In the genomic region with DNA sequence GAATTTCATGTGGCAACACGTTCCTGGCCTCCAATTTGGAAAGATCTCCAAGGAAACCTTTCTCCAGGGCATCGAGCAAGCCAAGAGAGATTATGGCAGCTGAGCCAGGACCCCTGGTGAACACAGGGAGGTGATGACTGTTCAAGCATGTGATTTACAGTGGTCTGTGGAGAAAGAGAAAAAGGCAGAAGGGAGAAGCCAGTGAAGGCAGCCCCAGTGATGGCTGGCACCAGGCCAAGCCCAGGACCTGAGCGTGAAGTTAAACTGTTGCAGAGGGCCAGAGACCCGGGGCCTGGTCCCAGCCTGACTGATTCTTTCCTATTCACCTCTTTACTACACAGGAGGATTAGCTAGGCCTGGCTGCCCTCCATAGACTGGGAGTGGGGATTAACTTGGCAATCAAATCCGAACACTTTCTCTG, we compare ENCODE assay signal across 9 mouse cellular contexts.
DNase-seq lines count a peak whose midpoint lies in the region; ATAC-seq lines count a peak whose summit lies in the region.
"Had no signal": no experiment of that assay in that cellular context is flagged by ENCODE, and none has a peak within 500 bp of the region (broad histone marks: within the 10 kb centered on the region; RNA-seq: fewer than 3 reads in every experiment).

No protein-coding gene starts in this region.

- no peaks in the 10 kb centered on the region for H3K9me3 ChIP-seq in neural tube, embryonic 12.5 days
- no peaks in the 10 kb centered on the region for H3K9me3 ChIP-seq in limb, embryonic 11.5 days (ENCODE audit: control insufficient read depth, low read length)
- no peaks in the 10 kb centered on the region for H3K9me3 ChIP-seq in stomach, embryonic 16.5 days (replicated peaks; ENCODE audit: control insufficient read depth, low read length)

- H3K9ac ChIP-seq in neural tube, embryonic 12.5 days, result no peak overlapping the region
- no peak overlapping the region for H3K9ac ChIP-seq in limb, embryonic 11.5 days (ENCODE audit: low read length)
- no peak overlapping the region for H3K9ac ChIP-seq in stomach, embryonic 16.5 days (ENCODE audit: low read length)
- H3K9ac ChIP-seq: lung, embryonic 14.5 days had no signal

- no peak overlapping the region for H3K4me3 ChIP-seq in neural tube, embryonic 12.5 days
- no peak overlapping the region for H3K4me3 ChIP-seq in limb, embryonic 11.5 days (ENCODE audit: low read depth, low read length)
- no peak overlapping the region for H3K4me3 ChIP-seq in stomach, embryonic 16.5 days (replicated peaks; ENCODE audit: low read length)

- peak; percentile 64 to 67 for DNase-seq in cerebellum, postnatal 14 days
- DNase-seq in cerebellum, adult 9-11 months, result no peak
- no peak for DNase-seq in neural tube, embryonic 10.5 days (ENCODE audit: extremely low spot score, low spot score)
- DNase-seq in limb, embryonic 11.5 days (ENCODE audit: low spot score), result peak; percentile 70
- DNase-seq in spleen, adult 18-20 months, result no peak
- DNase-seq in layer of hippocampus, adult 8-10 months (ENCODE audit: low spot score in 2 of 2), result no peak
- DNase-seq: lung, embryonic 14.5 days had no signal

- WGBS in neural tube, embryonic 12.5 days, result 36% methylated on average over 5 of the region's 5 CpGs
- 19% methylated on average over 5 of the region's 5 CpGs for WGBS in limb, embryonic 11.5 days
- WGBS in stomach, embryonic 16.5 days, result 45% methylated on average over 5 of the region's 5 CpGs

- H3K27ac ChIP-seq in neural tube, embryonic 12.5 days, result no peak overlapping the region
- peak overlapping the region; percentile 1; the same call in 1 of the 2 replicates for H3K27ac ChIP-seq in limb, embryonic 11.5 days (replicated peaks; ENCODE audit: low read depth, low read length)
- H3K27ac ChIP-seq in stomach, embryonic 16.5 days (ENCODE audit: low read length), result no peak overlapping the region

- no peaks in the 10 kb centered on the region for H3K4me1 ChIP-seq in neural tube, embryonic 12.5 days
- peaks cover 6% of the 10 kb centered on the region for H3K4me1 ChIP-seq in limb, embryonic 11.5 days (ENCODE audit: control insufficient read depth, insufficient read depth, low read length)
- H3K4me1 ChIP-seq in stomach, embryonic 16.5 days (ENCODE audit: control insufficient read depth, insufficient read depth, low read length), result peaks cover 6% of the 10 kb centered on the region; the same call in 1 of the 2 replicates

- peaks cover 3% of the 10 kb centered on the region; the same call in 1 of the 2 replicates for H3K27me3 ChIP-seq in neural tube, embryonic 12.5 days (replicated peaks)
- H3K27me3 ChIP-seq in limb, embryonic 11.5 days (ENCODE audit: control insufficient read depth, insufficient read depth, low read length), result 0 out of 2 replicates have a peak, but pooled peaks cover 2% of the 10 kb centered on the region
- no peaks in the 10 kb centered on the region for H3K27me3 ChIP-seq in stomach, embryonic 16.5 days (ENCODE audit: control insufficient read depth, insufficient read depth, low read length)

- H3K36me3 ChIP-seq in neural tube, embryonic 12.5 days, result no peaks in the 10 kb centered on the region
- H3K36me3 ChIP-seq in limb, embryonic 11.5 days (ENCODE audit: control insufficient read depth, insufficient read depth, low read length), result no peaks in the 10 kb centered on the region
- no peaks in the 10 kb centered on the region for H3K36me3 ChIP-seq in stomach, embryonic 16.5 days (ENCODE audit: control insufficient read depth, insufficient read depth, low read length)

- peak; percentile 49; the same call in 1 of the 2 replicates for ATAC-seq in neural tube, embryonic 12.5 days (ENCODE audit: low FRiP score, low read depth)
- ATAC-seq in limb, embryonic 11.5 days (ENCODE audit: insufficient number of reproducible peaks, low FRiP score, low TSS enrichment, low read depth), result peak; percentile 66
- ATAC-seq in stomach, embryonic 16.5 days (ENCODE audit: insufficient read depth, low FRiP score), result peak; percentile 56

- no peak overlapping the region for H3K4me2 ChIP-seq in neural tube, embryonic 12.5 days (replicated peaks)
- H3K4me2 ChIP-seq in limb, embryonic 11.5 days (ENCODE audit: low read depth, severe bottlenecking), result no peak overlapping the region
- no peak overlapping the region for H3K4me2 ChIP-seq in stomach, embryonic 16.5 days (ENCODE audit: low read depth, low read length)
- H3K4me2 ChIP-seq: lung, embryonic 14.5 days had no signal

Comparison
In these comparisons a context has a peak if more than half of its experiments do, and no peak if none do; other contexts are left out.
1. DNase-seq: peak in cerebellum, postnatal 14 days (2 of 2) and limb, embryonic 11.5 days (single experiment); none in cerebellum, adult 9-11 months (single experiment), neural tube, embryonic 10.5 days (single experiment), spleen, adult 18-20 months (0 of 2) and layer of hippocampus, adult 8-10 months (0 of 2).
2. Peak in every context shown above with its lines, with median percentiles within 50 percentile points of each other: ATAC-seq.